Mouse (Mus musculus) erythroblast, embryonic 14.5 days (primary cell): ENCODE results near the gene Gm15737.

Experiments
- GATA1 ChIP-seq: IDR thresholded peaks from 2 replicates; pipeline ENCODE4 v1.6.1; 2012; ENCODE audit warnings: low read length, inconsistent platforms, mixed read lengths
- TAL1 ChIP-seq: IDR thresholded peaks from 3 replicates; pipeline ENCODE4 v1.6.1; 2012; ENCODE audit warnings: low read length, inconsistent platforms, mixed read lengths

GRCm38 (mm10) chr6:92862599-92862998 is 6.6 kb upstream of the Gm15737 start:
- no peak for TF ChIP-seq TAL1
- no peak for TF ChIP-seq GATA1
